Mouse (Mus musculus) liver, embryonic 14 days (tissue): Measurements from ENCODE around the gene Stam2. TPM values are rescaled to one million over a fixed set of nuclear protein-coding genes. Genes with fewer than 3 reads are reported as not detected.

Experiments
- polyA plus RNA-seq: library from polyadenylated mRNA; depleted of rRNA; stranded (reverse); fragments of >200 nt; gene quantifications from 2 replicates; pipeline ENCODE4 v1.2.3, GENCODE M21; 2012; rRNA removed

Gene Stam2
- polyA plus RNA-seq = 3.3 and 3.5 TPM in 2 replicates

GRCm38 (mm10) chr2:52742256-52743158, at the start of gene Stam2:
Stam2 (minus strand) TSS chr2:52742281.

GRCm38 (mm10) chr2:52676023-52676912, 65.8 kb downstream of the Stam2 start, which contains the start of gene Cacnb4:
Cacnb4 (minus strand) TSS chr2:52676831.

Other genes with a start within 250 kb of the Stam2 start
- 0.05 and 0.07 TPM in 2 replicates for gene Cacnb4, start 65.5 kb downstream of the Stam2 start, polyA plus RNA-seq
- gene Fmnl2, start 115.6 kb upstream of the Stam2 start, polyA plus RNA-seq = 0.94 and 0.99 TPM in 2 replicates